Mouse (Mus musculus) thymus, postnatal 0 days (tissue): ENCODE results near the gene Syne3. TPM values are rescaled to one million over a fixed set of nuclear protein-coding genes. Genes with fewer than 3 reads are reported as not detected.

Source experiments
- DNase-seq: peaks from one replicate; pipeline ENCODE4 v3.0.0-alpha.2; 2015; ENCODE audit warnings: low spot score
- polyA plus RNA-seq: library from polyadenylated mRNA; unstranded; fragments of >200 nt; fragmentation: Nextera tagmentation; extraction: Ambion mirVana; gene quantifications from 2 replicates; pipeline ENCODE4 v1.2.1, GENCODE M21; 2015

Syne3 gene
- polyA plus RNA-seq, 1 experiment from 2014 or later = 7.8 TPM

- DNase-seq = no peak
Observed at GRCm38 (mm10) chr12:104972860-104973259, 36.7 kb downstream of the Syne3 start.

- DNase-seq = no peak
Observed at GRCm38 (mm10) chr12:104969618-104970017, 40.0 kb downstream of the Syne3 start.

GRCm38 (mm10) chr12:104969177-104969576 lies 40.4 kb downstream of the Syne3 start:
- no peak for DNase-seq

GRCm38 (mm10) chr12:104964953-104965911 lies 44.4 kb downstream of the Syne3 start:
- no peak for DNase-seq

- no peak for DNase-seq
Observed at GRCm38 (mm10) chr12:104960421-104960820, 49.2 kb downstream of the Syne3 start.

- DNase-seq = no peak
Observed at GRCm38 (mm10) chr12:104959966-104960365, 49.6 kb downstream of the Syne3 start.

GRCm38 (mm10) chr12:104958263-104958662 lies 51.3 kb downstream of the Syne3 start:
- DNase-seq = no peak

GRCm38 (mm10) chr12:104957165-104957564 lies 52.4 kb downstream of the Syne3 start:
- no peak for DNase-seq

GRCm38 (mm10) chr12:104956406-104956805 lies 53.2 kb downstream of the Syne3 start:
- DNase-seq = no peak

- no peak for DNase-seq
Observed at GRCm38 (mm10) chr12:104955003-104955800, 54.4 kb downstream of the Syne3 start.

- peak; percentile 58 for DNase-seq
Observed at GRCm38 (mm10) chr12:104953941-104954340, 55.7 kb downstream of the Syne3 start.

GRCm38 (mm10) chr12:104952458-104952857 lies 57.2 kb downstream of the Syne3 start:
- peak; percentile 80 for DNase-seq

GRCm38 (mm10) chr12:104947911-104948310 lies 61.7 kb downstream of the Syne3 start:
- DNase-seq = no peak

GRCm38 (mm10) chr12:104946231-104946630 lies 63.4 kb downstream of the Syne3 start:
- no peak for DNase-seq

GRCm38 (mm10) chr12:104940466-104940865 lies 69.1 kb downstream of the Syne3 start:
- no peak for DNase-seq

- DNase-seq = no peak
Observed at GRCm38 (mm10) chr12:104940027-104940386, 69.6 kb downstream of the Syne3 start.

GRCm38 (mm10) chr12:104939372-104940026 lies 70.1 kb downstream of the Syne3 start:
- DNase-seq = peak; percentile 43

- no peak for DNase-seq
Observed at GRCm38 (mm10) chr12:104938935-104939334, 70.7 kb downstream of the Syne3 start.

- peak; percentile 42 for DNase-seq
Observed at GRCm38 (mm10) chr12:104936223-104936622, 73.4 kb downstream of the Syne3 start.

- DNase-seq = no peak
Observed at GRCm38 (mm10) chr12:104935144-104935543, 74.5 kb downstream of the Syne3 start.

- DNase-seq = no peak
Observed at GRCm38 (mm10) chr12:104933800-104934199, 75.8 kb downstream of the Syne3 start.

- DNase-seq = no peak
Observed at GRCm38 (mm10) chr12:104933217-104933616, 76.4 kb downstream of the Syne3 start.
